Mouse (Mus musculus) liver, embryonic 13.5 days (tissue): ENCODE results near the gene B3galt1. TPM values are rescaled to one million over a fixed set of nuclear protein-coding genes. Genes with fewer than 3 reads are reported as not detected.
A peak's percentile ranks its signal among the peaks of the same experiment; 100 is the strongest.

Experiments
- ATAC-seq: fragments of 200-750 bp; cut with Nextera tagmentation; 2 replicates; pipeline ENCODE4 v1.8.0; 2017; ENCODE audit warnings: low read depth, mild to moderate bottlenecking, moderate number of reproducible peaks, moderate library complexity
- DNase-seq: peaks from one replicate; pipeline ENCODE4 v3.0.0; 2022
- H3K27ac ChIP-seq: fragments of 300-500 bp; sonication (generic); 2 replicates; pipeline ENCODE4 v1.5.1; 2015; ENCODE audit warnings: moderate library complexity, mild to moderate bottlenecking, inconsistent platforms
- H3K27me3 ChIP-seq: fragments of 300-500 bp; sonication (generic); 2 replicates; pipeline ENCODE4 v1.6.1; 2015; ENCODE audit warnings: mild to moderate bottlenecking, inconsistent platforms
- H3K36me3 ChIP-seq: fragments of 300-500 bp; sonication (generic); 2 replicates; pipeline ENCODE4 v1.6.1; 2015; ENCODE audit warnings: mild to moderate bottlenecking, inconsistent platforms
- H3K4me1 ChIP-seq: fragments of 300-500 bp; sonication (generic); replicated peaks from 2 replicates; pipeline ENCODE4 v1.6.1; 2015; ENCODE audit warnings: inconsistent platforms
- H3K4me2 ChIP-seq: fragments of 300-500 bp; sonication (generic); 2 replicates; pipeline ENCODE4 v1.6.1; 2015; ENCODE audit warnings: inconsistent platforms, mild to moderate bottlenecking, moderate library complexity
- H3K4me3 ChIP-seq: fragments of 300-500 bp; sonication (generic); replicated peaks from 2 replicates; pipeline ENCODE4 v1.5.1; 2015; ENCODE audit warnings: mild to moderate bottlenecking, inconsistent platforms
- H3K9ac ChIP-seq: fragments of 300-500 bp; sonication (generic); 2 replicates; pipeline ENCODE4 v1.6.1; 2015; ENCODE audit warnings: mild to moderate bottlenecking, inconsistent platforms
- H3K9me3 ChIP-seq: fragments of 300-500 bp; sonication (generic); replicated peaks from 2 replicates; pipeline ENCODE4 v1.6.1; 2016; ENCODE audit warnings: inconsistent platforms
- WGBS: fragments of 180-500 bp; shearing (Covaris S2); methylation state at CpG from one replicate; pipeline ENCODE4 v1.1.7; 2015; ENCODE audit not compliant: insufficient replicate concordance; 5-methylcytosine and 5-hydroxymethylcytosine counted together
- polyA plus RNA-seq: library from polyadenylated mRNA; unstranded; fragments of >200 nt; fragmentation: Nextera tagmentation; extraction: Ambion mirVana; gene quantifications from 2 replicates; pipeline ENCODE4 v1.2.1, GENCODE M21; 2015

Gene B3galt1
- 0.13 and 0.33 TPM in 2 replicates for polyA plus RNA-seq

GRCm38 (mm10) chr2:67565480-67566331 is at the start of gene B3galt1:
B3galt1 (plus strand) TSS chr2:67565871.
- Histone ChIP-seq H3K4me2 (peak within 1 kb of the TSS; percentile 59), H3K36me3 (no peaks in the 10 kb centered on the region), H3K9me3 (no peaks in the 10 kb centered on the region), H3K4me1 (0 out of 2 replicates have a peak, but pooled peaks cover 4% of the 10 kb centered on the region), H3K27me3 (peaks cover 35% of the 10 kb centered on the region), H3K27ac (no peak within 1 kb of the TSS), H3K9ac (no peak within 1 kb of the TSS), H3K4me3 (peak within 1 kb of the TSS; percentile 51)
- under 1% methylated on average over 83 of the region's 83 CpGs for WGBS
- DNase-seq (peak; percentile 2), ATAC-seq (peak; percentile 68; the same call in 1 of the 2 replicates)

GRCm38 (mm10) chr2:67516405-67516804 is 49.3 kb upstream of the B3galt1 start:
- no peaks in the 10 kb centered on the region for H3K4me1 ChIP-seq
- no peaks in the 10 kb centered on the region for H3K9me3 ChIP-seq
- no peak overlapping the region for H3K9ac ChIP-seq
- no peak overlapping the region for H3K4me3 ChIP-seq
- WGBS: 73% methylated on average over 7 of the region's 7 CpGs
- H3K27ac ChIP-seq: no peak overlapping the region
- H3K27me3 ChIP-seq: no peaks in the 10 kb centered on the region
- no peaks in the 10 kb centered on the region for H3K36me3 ChIP-seq
- DNase-seq (no peak), ATAC-seq (no peak)
- no peak overlapping the region for H3K4me2 ChIP-seq

- Histone ChIP-seq H3K4me2 (no peak overlapping the region), H3K4me3 (no peak overlapping the region), H3K4me1 (no peaks in the 10 kb centered on the region), H3K27ac (no peak overlapping the region), H3K27me3 (no peaks in the 10 kb centered on the region), H3K9ac (no peak overlapping the region), H3K36me3 (no peaks in the 10 kb centered on the region), H3K9me3 (no peaks in the 10 kb centered on the region)
- DNase-seq: no peak
- WGBS: 70% methylated on average over 2 of the region's 2 CpGs
- ATAC-seq: no peak
These were observed 30.3 kb upstream of the B3galt1 start for GRCm38 (mm10) chr2:67535347-67535746.

GRCm38 (mm10) chr2:67539426-67539825 is 26.2 kb upstream of the B3galt1 start:
- Histone ChIP-seq H3K9ac (no peak overlapping the region), H3K4me2 (no peak overlapping the region), H3K27me3 (no peaks in the 10 kb centered on the region), H3K9me3 (no peaks in the 10 kb centered on the region), H3K27ac (no peak overlapping the region), H3K36me3 (no peaks in the 10 kb centered on the region), H3K4me1 (no peaks in the 10 kb centered on the region), H3K4me3 (no peak overlapping the region)
- ATAC-seq (no peak), DNase-seq (no peak)
- 74% methylated on average over 6 of the region's 6 CpGs for WGBS

GRCm38 (mm10) chr2:67541957-67542696 is 23.5 kb upstream of the B3galt1 start:
- H3K4me1 ChIP-seq: no peaks in the 10 kb centered on the region
- no peak overlapping the region for H3K9ac ChIP-seq
- no peak overlapping the region for H3K4me3 ChIP-seq
- H3K36me3 ChIP-seq: no peaks in the 10 kb centered on the region
- H3K27me3 ChIP-seq: no peaks in the 10 kb centered on the region
- 64% methylated on average over 11 of the region's 11 CpGs for WGBS
- H3K9me3 ChIP-seq: no peaks in the 10 kb centered on the region
- ATAC-seq (no peak), DNase-seq (no peak)
- no peak overlapping the region for H3K4me2 ChIP-seq
- no peak overlapping the region for H3K27ac ChIP-seq

GRCm38 (mm10) chr2:67544426-67544825 is 21.2 kb upstream of the B3galt1 start:
- WGBS: 59% methylated on average over 8 of the region's 8 CpGs
- DNase-seq (no peak), ATAC-seq (no peak)
- H3K27me3 ChIP-seq: no peaks in the 10 kb centered on the region
- H3K9ac ChIP-seq: no peak overlapping the region
- H3K4me1 ChIP-seq: no peaks in the 10 kb centered on the region
- H3K4me3 ChIP-seq: no peak overlapping the region
- H3K9me3 ChIP-seq: no peaks in the 10 kb centered on the region
- no peaks in the 10 kb centered on the region for H3K36me3 ChIP-seq
- H3K27ac ChIP-seq: no peak overlapping the region
- no peak overlapping the region for H3K4me2 ChIP-seq

GRCm38 (mm10) chr2:67564851-67565479 is 706 bp upstream of the B3galt1 start:
- DNase-seq: no peak
- Histone ChIP-seq H3K4me3 (peak overlapping the region; percentile 51), H3K27ac (no peak overlapping the region), H3K9ac (no peak overlapping the region), H3K4me1 (0 out of 2 replicates have a peak, but pooled peaks cover 4% of the 10 kb centered on the region), H3K4me2 (peak overlapping the region; percentile 59), H3K9me3 (no peaks in the 10 kb centered on the region), H3K27me3 (peaks cover 35% of the 10 kb centered on the region), H3K36me3 (no peaks in the 10 kb centered on the region)
- ATAC-seq: peak; percentile 12; the same call in 1 of the 2 replicates
- 4% methylated on average over 23 of the region's 23 CpGs for WGBS

- Histone ChIP-seq H3K27me3 (peaks cover 35% of the 10 kb centered on the region), H3K36me3 (no peaks in the 10 kb centered on the region), H3K9ac (no peak overlapping the region), H3K4me3 (peak overlapping the region; percentile 51), H3K4me2 (peak overlapping the region; percentile 59), H3K27ac (no peak overlapping the region), H3K4me1 (0 out of 2 replicates have a peak, but pooled peaks cover 4% of the 10 kb centered on the region), H3K9me3 (no peaks in the 10 kb centered on the region)
- WGBS: 3% methylated on average over 12 of the region's 12 CpGs
- ATAC-seq: no peak
- DNase-seq: no peak
These were observed 895 bp downstream of the B3galt1 start for GRCm38 (mm10) chr2:67566566-67566965.

GRCm38 (mm10) chr2:67567141-67567680 is 1.5 kb downstream of the B3galt1 start:
- H3K27me3 ChIP-seq: peaks cover 35% of the 10 kb centered on the region
- H3K4me2 ChIP-seq: no peak overlapping the region; the same call in 1 of the 2 replicates
- no peak for ATAC-seq
- DNase-seq: no peak
- WGBS: 11% methylated on average over 8 of the region's 8 CpGs
- H3K9ac ChIP-seq: no peak overlapping the region
- H3K4me3 ChIP-seq: no peak overlapping the region
- no peaks in the 10 kb centered on the region for H3K36me3 ChIP-seq
- no peak overlapping the region for H3K27ac ChIP-seq
- H3K9me3 ChIP-seq: no peaks in the 10 kb centered on the region
- H3K4me1 ChIP-seq: 0 out of 2 replicates have a peak, but pooled peaks cover 4% of the 10 kb centered on the region

- DNase-seq (no peak), ATAC-seq (no peak)
- no peak overlapping the region for H3K9ac ChIP-seq
- no peaks in the 10 kb centered on the region for H3K4me1 ChIP-seq
- H3K36me3 ChIP-seq: no peaks in the 10 kb centered on the region
- H3K4me3 ChIP-seq: no peak overlapping the region
- no peak overlapping the region for H3K4me2 ChIP-seq
- H3K27me3 ChIP-seq: no peaks in the 10 kb centered on the region
- no peaks in the 10 kb centered on the region for H3K9me3 ChIP-seq
- 52% methylated on average over 2 of the region's 2 CpGs for WGBS
- no peak overlapping the region for H3K27ac ChIP-seq
These were observed 11.0 kb downstream of the B3galt1 start for GRCm38 (mm10) chr2:67576634-67577033.

GRCm38 (mm10) chr2:67583091-67583490 is 17.4 kb downstream of the B3galt1 start:
- ATAC-seq (no peak), DNase-seq (no peak)
- Histone ChIP-seq H3K9ac (no peak overlapping the region), H3K4me1 (no peaks in the 10 kb centered on the region), H3K4me3 (no peak overlapping the region), H3K36me3 (no peaks in the 10 kb centered on the region), H3K9me3 (no peaks in the 10 kb centered on the region), H3K4me2 (no peak overlapping the region), H3K27ac (no peak overlapping the region), H3K27me3 (no peaks in the 10 kb centered on the region)
- WGBS: 67% methylated on average over 2 of the region's 2 CpGs
